Mouse (Mus musculus): ENCODE results near the gene Dnajb12.

The Dnajb12 gene

DNA sequence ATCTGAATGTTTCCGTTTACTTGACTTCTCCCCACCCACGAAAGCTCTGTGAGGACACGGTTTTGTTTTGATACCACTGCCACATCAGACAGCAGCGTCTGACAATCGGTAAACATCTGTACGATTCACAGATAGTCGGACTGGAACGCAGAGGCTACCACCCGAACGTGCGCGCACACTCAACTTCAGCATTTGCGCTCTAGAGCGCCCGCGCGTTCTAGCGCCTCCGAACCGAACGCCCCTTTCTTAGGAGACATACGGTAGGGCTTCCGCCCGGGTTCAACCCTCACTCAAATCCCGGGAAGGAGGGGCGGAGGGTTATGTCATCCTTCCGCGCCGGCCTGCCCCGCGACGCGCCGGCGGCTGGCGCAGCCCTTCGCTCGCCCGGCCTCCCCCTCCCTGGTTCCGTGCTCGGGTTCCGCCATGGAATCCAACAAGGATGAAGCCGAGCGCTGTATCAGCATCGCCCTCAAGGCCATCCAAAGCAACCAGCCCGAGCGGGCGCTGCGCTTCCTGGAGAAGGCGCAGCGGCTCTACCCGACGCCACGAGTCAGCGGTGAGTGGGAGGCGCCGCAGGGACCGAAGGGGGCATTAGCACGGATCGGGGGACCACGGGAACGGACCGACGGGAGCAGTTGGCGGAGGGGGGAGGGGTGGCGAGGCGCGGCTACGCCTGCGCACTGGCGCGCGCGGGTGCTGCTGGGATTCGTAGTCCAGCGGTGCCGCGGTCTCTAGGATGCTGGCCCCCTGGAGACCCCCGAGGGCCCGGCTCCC, at the start of gene Dnajb12:
Gene Dnajb12, plus strand, starts transcription at position 302 of the 774 bp plus-strand sequence.
- in situ Hi-C loops (cut with MboI; ENCODE audit: low sequenced_read_pairs) = no loop called here

GRCm38 (mm10) chr10:59829886-59830285, 49.5 kb upstream of the Dnajb12 start:
- in situ Hi-C loops (cut with MboI; ENCODE audit: low sequenced_read_pairs) = no loop called here

GRCm38 (mm10) chr10:59831950-59832349, 47.4 kb upstream of the Dnajb12 start:
- in situ Hi-C loops (cut with MboI; ENCODE audit: low sequenced_read_pairs) = no loop called here

DNA sequence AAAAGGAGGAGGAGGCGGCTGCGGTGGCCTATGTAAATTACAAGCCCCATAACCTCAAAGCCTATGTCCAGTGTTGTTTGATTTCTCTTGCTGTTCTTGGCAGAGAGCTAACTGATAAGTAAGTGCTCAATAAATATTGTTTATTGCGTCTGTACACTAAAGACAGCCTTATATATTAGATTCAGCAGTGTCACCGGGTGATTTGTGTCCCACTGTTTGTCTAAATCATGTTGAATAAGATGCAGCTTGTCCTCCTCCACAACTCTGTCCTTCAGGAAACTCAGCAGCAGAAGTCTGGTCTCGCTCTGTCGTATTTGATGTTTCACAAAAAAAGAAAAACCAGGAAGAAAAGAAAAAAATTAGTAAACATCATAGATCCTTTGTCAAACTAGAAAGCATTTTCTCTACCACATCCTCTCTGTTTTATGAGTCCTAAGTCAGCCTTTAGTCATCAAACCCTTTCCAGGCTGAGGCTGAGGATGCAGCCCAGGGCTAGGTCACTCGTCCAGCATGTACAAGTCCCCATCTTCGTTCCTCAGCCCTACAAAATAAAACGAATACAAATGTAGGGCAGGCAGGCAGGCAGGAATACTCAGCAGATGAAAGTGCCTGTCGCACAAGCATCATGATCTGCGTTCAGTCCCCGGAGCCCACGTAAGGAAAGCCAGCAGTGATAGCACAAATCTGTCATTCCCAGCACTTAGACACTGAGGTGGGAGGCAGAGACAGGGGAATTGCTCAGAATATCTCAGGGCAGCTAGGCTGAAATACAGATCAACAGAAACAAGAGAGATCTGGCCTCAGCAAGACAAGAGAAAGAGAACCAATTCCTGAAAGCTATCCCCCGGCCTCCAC, 43.8 kb upstream of the Dnajb12 start:
- in situ Hi-C loops (cut with MboI; ENCODE audit: low sequenced_read_pairs) = no loop called here

GRCm38 (mm10) chr10:59837490-59837889, 41.9 kb upstream of the Dnajb12 start:
- in situ Hi-C loops (cut with MboI; ENCODE audit: low sequenced_read_pairs) = no loop called here

DNA sequence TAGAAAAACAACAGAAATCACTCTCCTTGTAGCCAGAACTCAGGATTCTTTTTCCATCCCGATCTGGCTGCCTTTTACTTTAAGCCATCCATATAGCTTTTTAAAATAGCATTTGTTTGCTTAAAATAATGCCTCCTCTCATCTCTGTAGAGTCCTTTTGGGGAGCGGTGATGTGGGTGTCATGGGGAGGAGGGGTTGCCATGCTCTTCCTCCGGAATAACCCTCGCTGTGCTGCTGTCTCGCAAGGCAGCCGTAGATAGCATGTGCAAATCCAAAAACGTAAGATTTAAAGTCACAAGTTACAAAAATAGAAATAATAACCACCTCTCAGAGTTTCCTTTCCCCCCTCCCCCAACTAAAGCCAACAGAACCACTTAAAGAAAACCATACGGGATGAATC, 37.9 kb upstream of the Dnajb12 start:
- in situ Hi-C loops (cut with MboI; ENCODE audit: low sequenced_read_pairs) = no loop called here

DNA sequence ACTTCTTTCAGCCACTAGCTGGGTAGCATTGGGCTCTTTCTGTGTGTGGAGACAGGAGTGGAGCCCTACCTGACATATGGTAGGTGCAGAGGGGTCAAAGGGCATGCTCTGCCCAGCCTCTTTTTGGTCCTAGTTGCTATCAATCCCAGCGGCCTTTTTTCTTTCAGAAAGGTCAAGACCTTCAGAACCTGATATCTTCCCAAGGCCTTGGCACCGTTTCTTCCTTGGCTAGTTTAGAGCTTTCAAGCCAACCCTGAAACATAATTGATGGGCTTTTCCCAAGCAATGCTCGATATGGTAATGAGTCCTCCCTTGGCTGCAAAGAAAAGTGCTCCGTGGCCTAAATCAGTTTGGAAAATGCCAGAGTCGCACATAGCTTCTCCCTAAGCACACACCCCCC, 36.2 kb upstream of the Dnajb12 start:
- in situ Hi-C loops (cut with MboI; ENCODE audit: low sequenced_read_pairs) = no loop called here

DNA sequence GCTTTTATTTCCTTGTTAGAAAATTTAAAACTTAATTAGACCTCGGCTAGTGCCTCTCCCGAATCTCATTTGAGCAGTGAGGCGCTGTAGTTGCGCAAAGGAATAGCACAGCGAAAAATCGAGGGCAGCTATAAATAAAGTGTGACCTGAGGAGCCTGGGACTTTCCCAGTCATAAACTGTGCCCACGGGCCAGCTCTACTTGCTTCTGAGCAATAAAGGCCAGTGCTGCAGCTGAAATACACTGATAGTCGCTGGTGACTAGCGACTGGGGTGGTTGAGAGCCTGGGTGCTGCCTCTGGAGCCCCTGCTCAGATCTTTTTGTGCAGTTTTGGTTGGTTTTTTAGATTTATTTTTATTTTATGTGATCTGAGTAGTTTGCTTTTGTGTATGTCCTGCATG, 34.7 kb upstream of the Dnajb12 start:
- in situ Hi-C loops (cut with MboI; ENCODE audit: low sequenced_read_pairs) = no loop called here

DNA sequence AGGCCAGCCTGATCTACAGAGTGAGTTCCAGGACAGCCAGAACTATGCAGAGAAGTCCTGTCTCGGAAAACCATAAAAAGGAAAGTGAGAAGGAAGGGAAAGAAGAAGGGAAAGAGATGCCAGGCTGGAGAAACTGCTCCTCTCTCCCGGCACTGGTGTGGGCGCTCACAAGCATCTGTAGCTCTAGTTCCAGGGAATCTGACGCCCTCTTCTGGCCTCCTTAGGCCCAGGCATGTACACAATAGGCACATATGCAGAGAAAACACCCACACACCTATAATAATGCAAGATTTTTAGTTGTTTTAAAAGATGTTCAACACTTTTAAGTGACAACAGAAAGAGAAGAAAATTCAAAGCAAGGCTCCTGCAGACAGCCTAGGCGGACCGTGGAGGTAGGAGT, 32.9 kb upstream of the Dnajb12 start:
- in situ Hi-C loops (cut with MboI; ENCODE audit: low sequenced_read_pairs) = no loop called here

GRCm38 (mm10) chr10:59848079-59848877, 31.1 kb upstream of the Dnajb12 start:
- in situ Hi-C loops (cut with MboI; ENCODE audit: low sequenced_read_pairs) = no loop called here

- in situ Hi-C loops (cut with MboI; ENCODE audit: low sequenced_read_pairs) = no loop called here
Measured at GRCm38 (mm10) chr10:59848953-59849352, 30.4 kb upstream of the Dnajb12 start.

DNA sequence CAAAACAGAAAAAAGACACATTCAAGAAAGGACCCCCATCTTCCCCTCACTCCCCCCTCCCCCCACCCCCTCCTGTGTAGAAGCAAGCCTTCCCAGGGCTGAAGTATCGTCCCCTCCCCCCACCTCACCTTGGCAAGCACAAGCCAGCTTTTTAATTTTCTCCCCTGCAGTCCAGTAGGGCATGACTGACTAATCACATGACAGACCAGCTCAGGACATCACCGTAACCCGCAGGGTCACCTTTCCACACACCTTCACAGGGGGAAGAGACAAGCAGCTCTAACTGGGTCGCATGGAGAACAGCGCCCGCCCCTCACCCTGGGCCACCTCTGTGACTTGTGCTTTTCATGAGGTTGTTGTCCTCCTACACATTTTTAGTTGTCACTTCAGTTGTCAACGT, 30.0 kb upstream of the Dnajb12 start:
- in situ Hi-C loops (cut with MboI; ENCODE audit: low sequenced_read_pairs) = no loop called here

DNA sequence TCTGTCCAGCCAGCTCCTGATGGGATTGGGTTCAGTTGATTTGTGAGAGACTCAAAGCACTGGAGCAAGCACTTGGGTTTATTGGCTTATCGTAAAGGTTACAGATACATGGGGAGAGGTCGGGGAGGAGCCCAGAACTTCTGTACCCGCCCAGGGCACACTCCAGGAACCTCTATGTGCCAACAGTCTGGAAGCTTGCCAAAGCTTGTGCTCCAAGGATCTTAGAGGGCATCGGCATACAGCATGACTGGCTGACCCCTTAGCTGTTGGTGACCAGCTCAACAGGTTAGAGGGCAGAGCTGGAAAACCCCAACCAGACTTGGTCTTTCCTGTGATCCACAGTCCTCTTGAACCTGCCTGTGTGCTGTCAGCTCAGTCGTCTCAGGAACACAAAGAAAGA, 22.2 kb upstream of the Dnajb12 start:
- in situ Hi-C loops (cut with MboI; ENCODE audit: low sequenced_read_pairs) = loop anchor here (25.0 kb wide), 1 partner anchor 695 kb away; no protein-coding TSS in a partner anchor

- in situ Hi-C loops (cut with MboI; ENCODE audit: low sequenced_read_pairs) = loop anchor here (10.0 to 25.0 kb wide), 2 partner anchors 546 to 698 kb away; no protein-coding TSS in a partner anchor
Measured at GRCm38 (mm10) chr10:59860684-59861083, 18.7 kb upstream of the Dnajb12 start.

GRCm38 (mm10) chr10:59861201-59861600, 18.2 kb upstream of the Dnajb12 start:
- in situ Hi-C loops (cut with MboI; ENCODE audit: low sequenced_read_pairs) = loop anchor here (10.0 to 25.0 kb wide), 2 partner anchors 546 to 699 kb away; no protein-coding TSS in a partner anchor

- in situ Hi-C loops (cut with MboI; ENCODE audit: low sequenced_read_pairs) = loop anchor here (10.0 to 25.0 kb wide), 2 partner anchors 548 to 701 kb away; no protein-coding TSS in a partner anchor
Measured at GRCm38 (mm10) chr10:59862816-59863440, 16.4 kb upstream of the Dnajb12 start.

DNA sequence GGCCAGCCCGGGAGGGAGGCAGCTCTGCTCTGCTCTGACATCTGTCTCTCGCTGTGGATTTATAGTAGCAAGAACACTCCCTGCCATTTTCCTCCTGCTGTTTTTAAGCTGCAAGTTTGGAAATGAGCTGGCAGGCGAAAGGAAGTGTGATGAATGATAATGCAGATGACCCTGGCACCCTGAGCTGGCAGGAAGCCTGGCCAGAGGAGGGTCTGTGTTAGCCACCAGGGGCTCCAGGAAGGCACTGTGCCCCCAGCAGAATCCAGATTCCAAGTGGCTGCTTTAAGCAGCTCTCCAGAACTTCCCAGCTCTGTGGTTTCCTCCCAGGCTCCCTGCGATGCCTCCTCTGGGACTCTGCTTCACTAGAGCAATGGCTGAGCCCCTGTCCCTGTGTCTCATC, 15.7 kb upstream of the Dnajb12 start:
- in situ Hi-C loops (cut with MboI; ENCODE audit: low sequenced_read_pairs) = loop anchor here (10.0 to 25.0 kb wide), 2 partner anchors 549 to 701 kb away; no protein-coding TSS in a partner anchor

GRCm38 (mm10) chr10:59864232-59864875, 15.0 kb upstream of the Dnajb12 start:
- in situ Hi-C loops (cut with MboI; ENCODE audit: low sequenced_read_pairs) = loop anchor here (10.0 to 25.0 kb wide), 2 partner anchors 550 to 702 kb away; no protein-coding TSS in a partner anchor

GRCm38 (mm10) chr10:59864884-59865726, 14.3 kb upstream of the Dnajb12 start:
- in situ Hi-C loops (cut with MboI; ENCODE audit: low sequenced_read_pairs) = loop anchor here (10.0 to 25.0 kb wide), 2 partner anchors 550 to 703 kb away; no protein-coding TSS in a partner anchor
